Mouse (Mus musculus) lung, adult 2 months (tissue): ENCODE data around the gene Dmrt3.

ENCODE experiments used
- CTCF ChIP-seq: fragments of 200-500 bp; IDR thresholded peaks from 2 replicates; pipeline ENCODE4 v1.5.1; 2011; ENCODE audit warnings: mild to moderate bottlenecking, low read length, control low read depth; ENCODE audit not compliant: insufficient read depth
- POLR2A ChIP-seq: fragments of 200-500 bp; IDR thresholded peaks from 2 replicates; pipeline ENCODE4 v1.6.1; 2011; ENCODE audit warnings: low read depth, mild to moderate bottlenecking, control low read depth, low read length, borderline replicate concordance; ENCODE audit errors: extremely low read depth

GRCm38 (mm10) chr19:25635622-25636244 lies 25.6 kb downstream of the Dmrt3 start:
- TF ChIP-seq POLR2A (no peak), CTCF (peak; percentile 89)
